Mouse (Mus musculus) testis, adult 2 months (tissue): ENCODE data around the gene Mdm2. TPM values are rescaled to one million over a fixed set of nuclear protein-coding genes. Genes with fewer than 3 reads are reported as not detected.

Source experiments
- H3K27ac ChIP-seq: fragments of 200-500 bp; 2 replicates; pipeline ENCODE4 v1.5.1; 2012; ENCODE audit warnings: low read depth, low read length; ENCODE audit not compliant: control insufficient read depth, insufficient read depth
- H3K27me3 ChIP-seq: fragments of 200-500 bp; 2 replicates; pipeline ENCODE4 v1.6.1; 2012; ENCODE audit warnings: mild to moderate bottlenecking, low read length, moderate library complexity; ENCODE audit not compliant: control insufficient read depth, insufficient read depth
- H3K36me3 ChIP-seq: fragments of 200-500 bp; 2 replicates; pipeline ENCODE4 v1.6.1; 2012; ENCODE audit warnings: mild to moderate bottlenecking, low read length; ENCODE audit not compliant: control insufficient read depth, insufficient read depth
- H3K4me1 ChIP-seq: fragments of 200-500 bp; 2 replicates; pipeline ENCODE4 v1.6.1; 2012; ENCODE audit warnings: low read length; ENCODE audit not compliant: control insufficient read depth, insufficient read depth
- H3K4me3 ChIP-seq: fragments of 200-500 bp; 2 replicates; pipeline ENCODE4 v1.5.1; 2012; ENCODE audit warnings: low read depth, mild to moderate bottlenecking, low read length, moderate library complexity, mixed read lengths; ENCODE audit not compliant: control insufficient read depth
- CTCF ChIP-seq: fragments of 200-500 bp; IDR thresholded peaks from 2 replicates; pipeline ENCODE4 v1.5.1; 2012; ENCODE audit warnings: low read depth, mild to moderate bottlenecking, inconsistent platforms, low read length, moderate library complexity; ENCODE audit not compliant: control insufficient read depth, insufficient read depth, insufficient replicate concordance
- POLR2A ChIP-seq: fragments of 200-500 bp; IDR thresholded peaks from 2 replicates; pipeline ENCODE4 v1.6.1; 2012; ENCODE audit warnings: low read depth, mild to moderate bottlenecking, inconsistent platforms, low read length, moderate library complexity; ENCODE audit not compliant: control insufficient read depth
- polyA plus RNA-seq: library from polyadenylated mRNA; depleted of rRNA; stranded (reverse); fragments of >200 nt; gene quantifications from 2 replicates; pipeline ENCODE4 v1.2.3, GENCODE M21; 2012

The Mdm2 gene
- polyA plus RNA-seq, 1 experiment = 99.3 TPM

- H3K27me3 ChIP-seq = no peaks in the 10 kb centered on the region
- no peaks in the 10 kb centered on the region for H3K36me3 ChIP-seq
- H3K4me3 ChIP-seq = no peak overlapping the region
- TF ChIP-seq POLR2A = no peak
- no peak for TF ChIP-seq CTCF
- H3K4me1 ChIP-seq = peaks cover 2% of the 10 kb centered on the region; the same call in 1 of the 2 replicates
- H3K27ac ChIP-seq = no peak overlapping the region
Measured at GRCm38 (mm10) chr10:117670791-117671190, 39.8 kb downstream of the Mdm2 start.

GRCm38 (mm10) chr10:117670092-117670491 is 40.5 kb downstream of the Mdm2 start:
- Histone ChIP-seq H3K4me3 (no peak overlapping the region), H3K36me3 (no peaks in the 10 kb centered on the region), H3K27ac (no peak overlapping the region), H3K4me1 (no peaks in the 10 kb centered on the region; the same call in 1 of the 2 replicates), H3K27me3 (no peaks in the 10 kb centered on the region)
- TF ChIP-seq CTCF (no peak), POLR2A (no peak)

- no peaks in the 10 kb centered on the region for H3K27me3 ChIP-seq
- no peak overlapping the region for H3K4me3 ChIP-seq
- no peak overlapping the region for H3K27ac ChIP-seq
- no peaks in the 10 kb centered on the region for H3K36me3 ChIP-seq
- H3K4me1 ChIP-seq = peaks cover 1% of the 10 kb centered on the region; the same call in 1 of the 2 replicates
- TF ChIP-seq POLR2A (no peak), CTCF (no peak)
Measured at GRCm38 (mm10) chr10:117669449-117670090, 41.0 kb downstream of the Mdm2 start.

- peaks cover 6% of the 10 kb centered on the region for H3K4me1 ChIP-seq
- no peak overlapping the region for H3K4me3 ChIP-seq
- no peak overlapping the region for H3K27ac ChIP-seq
- H3K36me3 ChIP-seq = no peaks in the 10 kb centered on the region
- TF ChIP-seq POLR2A (no peak), CTCF (no peak)
- no peaks in the 10 kb centered on the region for H3K27me3 ChIP-seq
Measured at GRCm38 (mm10) chr10:117668546-117669300, 41.8 kb downstream of the Mdm2 start.

- H3K27ac ChIP-seq = no peak overlapping the region
- H3K36me3 ChIP-seq = no peaks in the 10 kb centered on the region
- TF ChIP-seq POLR2A (no peak), CTCF (no peak)
- no peak overlapping the region for H3K4me3 ChIP-seq
- no peaks in the 10 kb centered on the region for H3K27me3 ChIP-seq
- H3K4me1 ChIP-seq = peaks cover 13% of the 10 kb centered on the region
Measured at GRCm38 (mm10) chr10:117667663-117668507, 42.7 kb downstream of the Mdm2 start.

GRCm38 (mm10) chr10:117666947-117667630 is 43.5 kb downstream of the Mdm2 start:
- TF ChIP-seq POLR2A (no peak), CTCF (no peak)
- no peak overlapping the region for H3K27ac ChIP-seq
- H3K4me1 ChIP-seq = peaks cover 16% of the 10 kb centered on the region
- H3K27me3 ChIP-seq = no peaks in the 10 kb centered on the region
- H3K4me3 ChIP-seq = no peak overlapping the region
- no peaks in the 10 kb centered on the region for H3K36me3 ChIP-seq
